Mouse (Mus musculus) mature B cell (primary cell): Measurements from ENCODE around the gene Chaf1a.
"Not testable (repeated sequence)": the region's sequence is repeated elsewhere in the genome, so short reads cannot be mapped to it uniquely, and the experiment has no call there.

Experiments
- in situ Hi-C: fragments of 300-500 bp; cut with MboI; formaldehyde crosslinking; loops from 2 replicates; pipeline ENCODE4 v1.14.3; 2019

The Chaf1a gene

DNA sequence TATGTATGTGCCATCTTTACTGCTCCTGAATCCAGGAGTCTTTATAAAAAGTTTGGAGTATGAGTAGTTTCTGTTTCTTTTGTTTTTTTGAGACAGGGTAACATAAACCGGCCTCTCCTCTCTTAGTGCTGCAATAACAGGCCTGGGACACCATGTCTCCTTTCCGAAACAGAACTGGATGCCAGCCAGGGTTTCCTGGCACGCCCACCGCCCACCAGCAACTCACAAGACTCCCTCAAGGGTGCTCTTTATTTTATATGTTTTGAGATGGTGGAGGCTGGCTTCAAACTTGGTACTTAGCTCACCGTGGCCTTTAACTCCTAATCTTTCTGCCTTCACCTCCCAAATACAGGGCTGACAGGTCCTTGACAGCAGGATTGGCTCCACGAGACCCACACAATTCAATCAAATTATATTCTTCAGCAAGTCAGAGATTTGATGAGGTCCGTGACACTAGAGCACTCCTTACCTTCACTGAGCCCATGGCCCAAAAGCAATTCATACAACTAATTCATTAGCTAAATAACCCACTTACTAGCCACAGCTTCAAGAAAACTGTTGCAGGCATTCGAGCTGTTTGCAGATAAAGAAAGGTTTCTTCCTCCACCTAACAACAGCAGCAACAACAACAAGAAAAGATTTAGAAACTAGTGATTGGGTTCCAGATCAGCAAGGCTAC, 1.5 kb upstream of the Chaf1a start:
- in situ Hi-C loops = no loop called here

DNA sequence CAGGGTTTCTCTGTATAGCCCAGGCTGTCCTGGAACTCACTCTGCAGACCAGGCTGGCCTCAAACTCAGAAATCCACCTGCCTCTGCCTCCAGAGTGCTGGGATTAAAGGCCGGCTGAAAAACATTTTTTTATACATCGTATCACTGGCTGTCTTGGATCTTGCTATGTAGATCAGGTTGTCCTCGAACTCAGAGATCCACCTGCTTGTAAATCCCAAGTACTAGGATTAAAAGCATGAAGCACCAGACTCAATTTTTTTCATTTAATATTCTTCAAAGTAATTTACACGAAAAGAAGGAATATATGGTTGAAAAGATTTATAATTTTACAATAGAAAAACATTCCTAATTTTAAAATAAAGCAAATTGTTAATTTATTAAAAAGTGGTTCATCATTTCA, 894 bp upstream of the Chaf1a start:
- in situ Hi-C loops = no loop called here

DNA sequence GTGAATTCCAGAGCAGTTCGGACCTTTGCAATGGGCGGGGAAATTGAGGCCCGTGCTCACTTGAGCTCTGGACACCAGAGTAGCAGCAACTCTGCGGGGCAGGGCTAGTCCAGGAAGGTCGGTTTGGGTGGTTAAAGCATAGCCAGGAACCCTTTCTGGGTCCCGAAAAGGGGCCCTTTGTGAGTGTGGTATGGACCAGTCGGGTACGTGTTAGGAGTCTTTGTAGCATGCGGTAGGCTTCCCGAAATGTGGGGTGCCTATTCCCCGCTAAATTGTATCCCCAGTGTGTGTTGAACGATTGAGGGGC, 571 bp downstream of the Chaf1a start:
- in situ Hi-C loops = no loop called here

DNA sequence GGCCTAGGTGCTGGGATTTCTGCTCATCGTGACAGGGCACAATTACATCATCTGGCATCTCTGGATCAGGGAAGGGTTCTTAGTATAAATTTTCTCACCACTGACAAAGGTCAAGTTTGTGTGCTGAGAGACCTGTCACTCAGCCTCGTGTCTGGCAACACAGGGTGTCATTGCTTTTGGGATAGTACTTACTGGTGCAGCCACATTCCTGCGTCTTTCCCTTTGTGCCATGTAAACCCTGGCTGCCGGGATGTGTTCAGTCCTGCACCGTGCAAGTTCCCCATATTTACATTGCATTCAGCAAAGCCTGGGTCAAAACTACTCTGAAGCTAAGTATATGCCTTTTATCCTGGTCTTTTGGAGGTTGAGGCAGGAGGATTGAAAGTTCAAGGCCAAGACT, 11.1 kb downstream of the Chaf1a start:
- in situ Hi-C loops = no loop called here

DNA sequence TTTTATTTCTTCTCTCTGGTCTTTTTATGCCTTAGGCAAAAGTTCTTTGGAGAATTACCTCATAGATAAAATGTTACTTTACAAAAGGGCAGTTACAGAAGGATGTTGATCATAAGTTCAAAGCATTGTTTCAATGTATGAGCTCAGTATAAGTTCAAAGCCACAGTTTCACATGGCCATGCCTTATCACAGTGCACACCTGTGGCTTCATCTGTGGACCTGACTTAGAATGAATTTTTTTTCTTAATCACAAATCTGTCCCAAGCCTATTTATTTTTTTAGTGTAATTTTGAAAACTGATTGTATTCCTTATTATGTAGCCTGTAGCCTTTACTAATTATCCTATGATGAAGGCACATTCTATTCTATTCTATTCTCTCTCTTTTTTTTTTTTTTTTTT, 14.7 kb downstream of the Chaf1a start:
- in situ Hi-C loops = no loop called here

DNA sequence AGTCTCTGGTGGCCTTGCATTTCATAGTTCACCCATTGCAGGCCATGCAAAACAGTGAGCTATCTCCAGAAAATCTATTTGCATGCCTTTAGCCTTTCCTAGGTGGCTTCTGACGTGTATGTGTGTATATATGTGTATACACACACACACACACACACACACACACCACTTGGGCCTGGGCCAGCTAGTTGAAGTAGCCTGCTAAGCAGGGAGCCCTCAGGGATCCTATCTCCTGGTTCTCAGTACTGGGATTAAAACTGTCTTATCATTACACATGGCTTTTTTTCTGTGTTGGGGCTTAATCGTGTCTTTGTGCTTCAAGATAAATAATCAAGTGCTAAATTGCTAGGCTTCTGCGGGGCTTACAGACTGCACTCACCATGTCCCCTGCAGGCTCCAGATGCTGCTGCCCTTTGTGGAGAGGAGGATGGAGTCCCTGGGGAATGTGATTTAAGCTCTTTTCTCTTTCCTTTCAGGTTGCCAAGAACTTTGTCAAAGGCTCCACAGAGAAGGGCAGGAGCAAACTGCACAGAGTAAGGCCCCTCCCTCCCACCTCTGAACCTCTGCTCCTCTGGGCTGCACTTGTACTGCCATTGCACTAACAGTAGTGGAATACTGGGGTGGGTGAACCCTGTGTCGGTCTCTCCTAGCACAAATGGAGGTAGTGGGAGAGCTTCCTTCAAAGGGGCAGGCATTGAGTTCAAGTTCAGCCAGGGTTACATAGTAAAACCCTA, 15.9 kb downstream of the Chaf1a start:
- in situ Hi-C loops = no loop called here

DNA sequence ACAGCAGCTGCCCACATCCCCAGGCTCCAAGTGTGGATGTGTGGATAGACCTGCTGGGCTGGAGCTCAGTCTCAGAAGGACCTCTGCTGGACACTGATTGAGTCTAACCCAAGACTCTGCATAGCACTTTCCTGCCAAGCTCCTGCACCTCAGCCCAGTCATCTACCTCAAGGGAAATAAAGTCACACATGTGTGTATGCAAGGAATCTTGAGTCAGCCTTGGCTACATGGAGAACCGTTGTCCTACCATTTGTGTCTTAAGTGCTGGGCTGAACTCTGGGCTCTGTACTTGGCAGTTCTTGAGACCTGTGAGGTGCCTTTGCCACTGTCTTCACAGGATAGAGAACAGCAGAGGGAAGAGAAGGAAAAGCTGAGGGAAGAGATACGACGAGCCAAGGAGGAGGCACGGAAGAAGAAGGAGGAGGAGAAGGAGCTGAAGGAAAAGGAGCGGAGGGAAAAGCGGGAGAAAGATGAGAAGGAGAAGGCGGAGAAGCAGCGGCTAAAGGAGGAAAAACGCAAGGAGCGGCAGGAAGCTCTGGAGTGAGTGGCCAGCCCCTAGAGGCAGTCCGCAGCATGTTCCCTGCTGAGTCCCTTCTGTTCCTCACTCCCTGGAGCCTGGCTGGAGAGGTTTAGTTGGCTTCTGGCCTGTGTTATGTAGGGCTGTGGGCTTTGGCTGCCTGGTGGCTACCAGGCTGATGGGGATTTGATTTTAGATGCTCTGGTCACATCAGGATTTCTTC, 17.3 kb downstream of the Chaf1a start:
- in situ Hi-C loops = no loop called here

DNA sequence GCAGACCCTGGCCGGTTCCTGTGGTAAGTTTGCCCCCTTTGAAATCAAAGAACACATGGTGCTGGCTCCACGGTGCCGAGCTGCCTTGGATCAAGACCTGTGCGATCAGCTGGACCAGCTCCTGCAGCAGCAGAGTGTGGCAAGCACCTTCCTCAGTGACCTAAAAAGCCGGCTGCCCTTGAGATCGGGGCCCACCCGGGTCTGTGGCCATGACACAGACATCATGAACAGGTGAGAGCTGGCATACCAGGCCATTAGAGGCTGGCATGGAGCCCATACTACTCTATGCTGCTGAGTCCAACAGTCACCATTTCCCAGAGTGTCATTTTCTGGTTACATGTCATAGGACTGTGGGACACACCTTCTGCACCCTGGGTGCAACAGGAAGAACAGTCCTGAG, 21.8 kb downstream of the Chaf1a start:
- in situ Hi-C loops = no loop called here

DNA sequence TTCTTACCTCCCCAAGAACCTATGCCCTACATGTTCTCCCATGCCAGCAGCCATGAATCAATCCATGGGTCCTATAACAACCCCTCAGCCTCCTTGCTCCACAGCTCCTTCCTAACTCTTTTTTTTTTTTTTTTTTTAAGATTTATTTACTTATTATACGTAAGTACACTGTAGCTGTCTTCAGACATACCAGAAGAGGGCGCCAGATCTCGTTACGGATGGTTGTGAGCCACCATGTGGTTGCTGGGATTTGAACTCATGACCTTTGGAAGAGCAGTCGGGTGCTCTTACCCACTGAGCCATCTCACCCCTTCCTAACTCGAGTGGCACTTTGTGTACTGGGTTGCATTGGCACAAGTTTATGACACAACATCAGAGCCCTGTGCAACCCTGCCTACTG, 25.5 kb downstream of the Chaf1a start:
- in situ Hi-C loops = not testable (repeated sequence)

DNA sequence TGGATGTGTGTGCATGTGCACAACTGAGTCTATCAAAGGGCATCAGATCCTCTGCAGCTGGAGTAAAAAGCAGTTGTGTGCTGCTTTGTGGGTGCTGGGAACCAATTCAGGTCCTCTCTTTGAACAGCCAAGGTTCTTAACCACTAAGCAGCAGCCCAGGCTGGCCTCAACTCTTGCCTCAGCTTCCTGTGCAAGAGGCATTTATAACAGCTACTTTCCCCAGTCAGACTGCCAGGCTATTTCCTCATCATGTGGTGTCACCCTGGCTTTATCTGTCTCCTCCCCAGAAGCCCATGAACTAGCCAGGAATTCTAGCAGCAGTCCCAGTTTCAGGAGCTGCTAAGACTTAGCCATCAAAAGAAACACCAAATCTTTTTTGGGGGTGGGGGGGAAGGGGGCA, 26.2 kb downstream of the Chaf1a start:
- in situ Hi-C loops = no loop called here

DNA sequence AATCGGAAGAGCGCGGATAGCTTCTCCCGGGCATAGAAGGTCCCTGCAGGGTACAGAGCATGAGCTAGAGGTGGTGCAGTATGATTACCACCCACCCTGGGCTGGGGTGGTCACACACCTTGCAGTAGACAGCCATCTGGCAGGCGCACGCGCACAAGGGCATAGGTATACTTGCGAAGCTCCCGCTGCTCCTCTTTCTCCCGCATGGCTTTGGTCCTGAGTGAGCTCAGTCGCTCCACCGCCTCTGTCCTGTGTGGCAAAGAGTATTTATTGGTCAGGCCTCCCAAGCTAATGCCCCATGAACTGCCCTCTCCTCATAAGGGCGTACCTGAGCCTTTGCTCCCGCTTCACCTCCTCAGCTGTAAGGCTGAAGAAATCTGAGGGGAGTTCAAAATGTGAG, 28.8 kb downstream of the Chaf1a start:
- in situ Hi-C loops = no loop called here

DNA sequence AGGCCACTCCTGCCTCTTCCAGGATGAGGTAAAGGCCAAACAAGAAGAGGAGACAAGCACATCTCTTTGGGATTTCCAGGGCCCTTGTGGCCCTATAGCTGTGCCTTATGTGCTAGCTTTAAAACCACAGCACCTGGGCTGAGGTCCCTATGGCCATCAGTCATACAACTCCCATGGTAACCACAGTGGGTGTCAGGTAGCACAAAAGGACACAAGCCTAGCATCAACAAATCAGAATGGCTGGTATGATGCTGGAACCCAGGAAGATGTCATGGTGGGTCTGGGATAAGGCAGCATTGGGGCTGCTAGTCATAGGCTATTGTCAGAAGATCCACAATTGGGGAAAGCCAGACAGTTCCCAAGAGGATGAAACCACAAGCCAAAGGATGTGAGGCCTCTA, 30.9 kb downstream of the Chaf1a start:
- in situ Hi-C loops = no loop called here

DNA sequence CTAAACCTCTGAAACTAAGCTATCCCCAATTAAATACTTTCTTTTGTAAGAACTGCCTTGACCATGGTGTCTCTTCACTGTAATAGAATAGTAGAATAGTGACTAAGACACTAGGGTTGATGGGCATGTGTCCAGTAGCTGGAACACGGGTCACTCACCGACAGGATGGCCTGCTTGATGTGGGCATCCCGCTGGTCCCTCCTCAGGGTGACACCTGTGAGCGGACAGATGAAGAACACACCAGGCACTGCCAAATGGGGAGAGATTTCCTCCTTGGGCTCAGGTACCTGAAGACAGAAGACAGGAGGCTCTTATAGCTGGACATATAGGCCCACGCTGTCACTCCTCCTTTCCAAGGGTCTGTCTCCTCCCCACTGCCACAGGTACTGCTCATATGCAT, 32.0 kb downstream of the Chaf1a start:
- in situ Hi-C loops = no loop called here

DNA sequence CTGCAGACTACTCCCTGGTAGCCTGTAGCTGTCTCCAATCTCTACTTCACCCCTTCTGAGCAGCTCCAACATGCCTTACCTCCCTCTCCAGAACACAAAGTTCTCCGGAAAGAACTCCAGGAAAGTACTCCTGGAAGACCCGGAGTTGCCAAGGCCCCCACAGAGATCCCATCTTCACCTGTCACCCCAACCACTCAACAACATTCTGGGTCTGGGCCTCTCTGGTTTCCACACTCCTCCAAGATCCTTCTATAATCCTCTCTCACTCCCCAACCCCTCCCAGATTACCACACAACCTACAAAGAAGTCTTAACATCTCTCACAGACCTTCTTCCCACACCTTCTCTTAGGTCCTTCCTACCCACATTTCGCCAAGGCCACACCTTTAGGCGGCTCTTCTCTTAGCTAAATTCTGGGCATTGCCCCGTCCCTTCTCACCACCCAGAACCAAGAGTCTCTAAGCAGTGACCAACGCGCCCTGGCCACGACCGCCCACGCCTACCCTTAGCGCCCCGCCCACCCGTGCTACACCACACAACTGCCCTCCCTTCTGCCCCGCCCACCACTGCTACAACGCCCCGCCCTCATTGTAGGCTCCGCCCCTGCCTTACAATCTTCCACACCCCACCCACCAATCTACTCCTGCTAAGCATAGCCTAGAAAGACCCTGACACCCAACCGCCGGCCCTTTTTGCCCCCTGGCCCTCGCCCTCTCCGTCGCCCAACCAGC, 34.0 kb downstream of the Chaf1a start:
- in situ Hi-C loops = no loop called here

DNA sequence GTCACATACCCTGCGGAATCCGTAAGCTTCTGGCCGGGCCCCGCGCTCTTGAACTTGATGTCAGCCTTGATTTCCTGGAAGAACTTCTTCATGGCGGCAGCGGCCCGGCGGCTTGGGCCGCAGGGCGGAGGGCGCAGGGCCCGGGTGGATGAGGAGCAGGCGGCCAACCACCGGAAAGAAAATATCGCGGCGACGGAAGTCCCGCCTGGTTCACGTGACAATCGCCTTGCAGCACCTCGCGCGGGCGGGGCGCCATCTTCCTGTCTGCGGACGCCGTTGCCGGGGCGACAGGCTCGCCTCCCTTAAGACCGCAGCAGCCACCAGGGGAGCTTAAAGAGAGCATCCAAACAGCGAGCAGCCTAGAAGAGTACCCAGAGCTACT, 34.6 kb downstream of the Chaf1a start, which contains the start of gene Ubxn6:
Ubxn6 (minus strand) TSS at position 202 of the 382 bp plus-strand sequence.
- in situ Hi-C loops = no loop called here

DNA sequence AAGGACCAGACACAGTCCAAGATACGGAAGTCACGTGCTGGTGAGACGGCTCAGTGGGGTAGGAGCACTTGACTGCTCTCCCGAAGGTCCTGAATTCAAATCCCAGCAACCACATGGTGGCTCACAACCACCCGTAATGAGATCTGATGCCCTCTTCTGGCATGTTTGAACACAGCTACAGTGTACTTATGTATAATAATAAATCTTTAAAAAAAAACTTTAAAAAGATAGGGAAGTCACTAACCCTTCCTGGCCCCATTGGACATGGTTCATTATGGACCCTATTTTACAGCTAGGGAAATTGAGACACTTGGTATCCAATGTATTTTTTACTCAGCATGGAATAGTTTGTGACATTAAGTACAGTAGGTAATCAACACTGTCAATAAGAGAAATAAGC, 37.3 kb downstream of the Chaf1a start:
- in situ Hi-C loops = no loop called here

DNA sequence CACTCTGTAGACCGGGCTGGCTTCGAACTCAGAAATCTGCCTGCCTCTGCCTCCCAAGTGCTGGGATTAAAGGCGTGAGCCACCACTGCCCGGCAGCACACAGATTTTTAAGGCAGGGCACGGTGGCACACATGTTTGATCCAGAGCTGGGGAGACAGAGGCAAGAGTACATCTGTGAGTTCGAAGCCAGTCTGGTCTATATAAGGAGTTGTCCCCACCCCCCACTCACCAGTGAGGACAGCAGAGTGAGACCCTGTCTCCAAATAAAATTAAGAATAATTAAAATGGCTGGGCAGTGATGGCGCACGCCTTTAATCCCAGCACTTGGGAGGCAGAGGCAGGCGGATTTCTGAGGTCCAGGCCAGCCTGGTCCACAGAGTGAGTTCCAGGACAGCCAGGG, 38.1 kb downstream of the Chaf1a start:
- in situ Hi-C loops = not testable (repeated sequence)

DNA sequence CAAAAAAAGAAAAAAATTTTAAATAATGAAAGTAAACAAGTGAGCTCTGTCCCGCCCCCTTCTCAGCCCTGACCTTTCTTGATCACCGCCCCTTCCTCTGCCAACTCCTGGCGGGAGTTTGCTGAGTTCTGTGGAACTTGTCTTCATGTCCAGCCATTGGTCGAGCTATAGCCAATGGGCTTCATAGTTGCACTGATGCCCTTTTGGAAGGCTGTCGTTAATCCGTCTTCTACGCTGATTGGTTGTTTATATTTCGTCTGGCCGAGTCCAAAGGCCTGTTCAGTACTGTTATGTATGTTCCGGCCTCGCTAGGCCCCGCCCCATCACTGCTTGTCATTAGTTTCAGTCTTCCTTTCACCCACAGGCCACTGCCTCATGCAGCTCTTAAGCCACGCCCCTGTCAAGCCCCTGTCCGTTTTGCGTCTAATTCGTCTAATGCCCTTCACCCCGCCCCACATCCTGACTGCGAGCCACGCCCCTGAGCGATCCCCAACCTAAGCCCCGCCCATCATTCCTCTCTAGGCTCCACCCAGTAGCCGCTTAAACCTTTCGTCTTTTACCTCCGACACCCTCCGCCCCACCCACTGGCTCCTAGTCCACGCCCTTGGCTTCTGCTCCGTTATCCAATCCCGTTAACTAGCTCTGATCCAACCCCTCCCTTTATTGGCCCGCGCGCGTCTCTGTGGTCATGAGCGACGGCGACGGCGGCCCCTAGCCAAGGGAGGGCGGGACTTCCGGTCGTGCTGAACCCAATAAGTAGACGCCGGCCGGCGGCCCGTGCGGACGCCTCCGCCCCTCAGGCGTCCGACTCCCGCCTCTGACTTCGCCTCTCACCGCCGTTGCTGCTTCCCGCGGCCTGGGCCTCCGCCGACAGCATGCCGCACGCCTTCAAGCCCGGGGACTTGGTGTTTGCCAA, 38.9 kb downstream of the Chaf1a start, which contains the start of gene Hdgfl2:
Hdgfl2 (plus strand) TSS at position 755 of the 916 bp plus-strand sequence.
- in situ Hi-C loops = no loop called here

DNA sequence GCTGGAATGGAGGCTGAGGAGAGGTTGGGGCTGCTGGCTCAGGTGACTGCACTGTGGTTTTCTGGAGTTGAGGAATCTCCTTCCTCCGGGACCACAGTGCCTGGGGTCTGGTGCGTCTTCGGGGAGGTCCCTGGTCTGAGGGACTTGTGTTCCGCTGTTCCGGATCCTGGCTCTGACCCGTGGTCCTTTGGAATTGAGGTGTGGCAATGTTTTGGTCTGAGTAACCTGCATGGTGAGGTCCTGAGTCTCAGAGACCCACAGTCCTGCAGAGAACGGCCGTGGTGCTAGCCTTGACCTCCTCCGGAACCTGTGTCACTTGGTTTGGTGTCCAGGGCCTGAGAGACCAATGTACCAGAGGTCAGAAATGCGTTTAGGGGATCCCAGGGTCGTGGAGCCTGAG, 39.7 kb downstream of the Chaf1a start:
- in situ Hi-C loops = no loop called here

DNA sequence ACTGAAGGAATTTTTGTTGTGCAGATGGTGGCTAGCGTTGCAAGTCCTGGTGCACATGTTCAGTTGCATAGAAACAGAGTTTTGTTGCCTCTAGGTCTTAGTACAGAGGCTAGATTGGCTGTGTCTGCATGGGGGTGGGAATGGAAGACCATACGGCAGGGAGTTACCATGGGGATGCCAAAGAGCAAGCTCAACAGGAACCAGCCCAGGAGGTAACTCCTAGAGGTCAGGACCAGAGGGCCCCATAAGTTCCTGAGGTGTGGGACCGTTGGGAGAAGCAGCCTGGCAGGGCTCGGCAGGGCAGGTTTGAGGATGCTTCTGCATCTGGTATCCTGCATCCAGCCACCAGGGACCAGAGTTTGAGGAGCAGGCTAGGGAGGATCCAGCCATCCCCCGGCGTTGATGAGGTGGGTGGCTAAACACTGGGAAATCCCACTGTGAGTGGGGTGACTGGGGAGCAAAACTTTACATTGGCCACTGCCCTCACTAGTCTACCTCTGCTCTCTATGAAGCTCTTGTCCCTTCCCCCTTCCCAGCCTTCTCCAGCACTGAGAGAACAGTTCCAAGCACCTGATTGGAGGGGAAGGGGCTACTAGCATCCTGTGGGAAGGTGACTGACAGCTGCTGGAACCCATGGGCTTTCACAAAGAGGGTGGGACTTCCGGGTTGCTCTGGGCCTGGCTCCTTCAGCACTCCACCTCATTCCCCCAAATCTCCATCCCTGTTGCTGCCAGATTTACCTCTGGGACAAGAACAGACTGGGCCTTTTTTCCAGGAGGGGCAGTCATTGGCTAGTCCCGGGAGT, 40.7 kb downstream of the Chaf1a start:
- in situ Hi-C loops = no loop called here

DNA sequence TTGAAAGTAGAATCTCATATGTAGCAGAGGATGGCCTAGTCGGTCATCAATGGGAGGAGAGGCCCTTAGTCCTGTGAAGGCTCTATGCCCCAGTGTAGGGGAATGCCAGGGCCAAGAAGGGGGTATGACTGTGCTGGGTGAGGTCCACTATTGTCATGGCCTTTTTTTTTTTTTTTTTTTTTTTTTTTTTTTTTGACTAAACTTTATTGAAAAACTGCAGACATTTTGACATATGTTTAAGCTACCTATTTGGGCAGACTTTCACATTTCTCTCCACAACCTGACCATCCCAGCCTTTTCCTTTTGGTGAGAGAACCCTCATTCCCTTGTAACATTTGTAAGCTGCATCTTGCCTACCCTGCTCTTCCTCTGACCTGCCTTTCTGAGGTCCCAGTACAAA, 52.1 kb downstream of the Chaf1a start:
- in situ Hi-C loops = no loop called here
